Mouse (Mus musculus): Measurements from ENCODE around the gene Coq7.

GRCm38 (mm10) chr7:118481047-118481810 lies 51.9 kb downstream of the Coq7 start:
- no peak for TF ChIP-seq GATA1 (IDR thresholded peaks at IDR 0.05; ENCODE audit: borderline replicate concordance, low read length)
- no peak for TF ChIP-seq FLI1 (IDR thresholded peaks at IDR 0.05; ENCODE audit: low read length)

Measured in megakaryocyte, embryonic 14.5 days (primary cell).